Mouse (Mus musculus): ENCODE data around the gene Wnt2. TPM values are rescaled to one million over a fixed set of nuclear protein-coding genes. Genes with fewer than 3 reads are reported as not detected.

The Wnt2 gene
- total RNA-seq (2021) (under 1 TPM; 0.73 to 0.86 TPM), polyA plus RNA-seq (2012; rRNA removed) (0.85 and 0.86 TPM in 2 replicates)
- long read RNA-seq: 0 reads

GRCm38 (mm10) chr6:18029746-18030656 is at the start of gene Wnt2:
TSS of gene Wnt2 (minus strand) at chr6:18030585.
- H3K79me2 ChIP-seq (replicated peaks; ENCODE audit: control insufficient read depth, insufficient read depth, low read length): no peaks in the 10 kb centered on the region
- DNase-seq: peak; percentile 23 to 25
- H3K36me3 ChIP-seq (ENCODE audit: control insufficient read depth, insufficient read depth, low read length): no peaks in the 10 kb centered on the region
- peaks cover 7% of the 10 kb centered on the region for H3K27me3 ChIP-seq (ENCODE audit: control insufficient read depth, insufficient read depth, low read length)
- no peak within 1 kb of the TSS; the same call in 1 of the 2 replicates for H3K9ac ChIP-seq (ENCODE audit: low read depth, low read length)
- no peak for TF ChIP-seq CTCF (IDR thresholded peaks at IDR 0.05)
- TF ChIP-seq EP300 (IDR thresholded peaks at IDR 0.05; ENCODE audit: insufficient read depth, low read depth, low read length): no peak
- TF ChIP-seq POLR2A (IDR thresholded peaks at IDR 0.05; ENCODE audit: insufficient read depth, low read depth, low read length): no peak
- 2% methylated on average over 47 of the region's 47 CpGs for WGBS
- peak within 1 kb of the TSS; percentile 39 for H3K4me3 ChIP-seq
- no peaks in the 10 kb centered on the region; the same call in 1 of the 2 replicates for H3K4me1 ChIP-seq (ENCODE audit: control insufficient read depth, insufficient read depth, low read length)
- intact Hi-C loops (cut with DNase I): no loop called here
- H3K27ac ChIP-seq: no peak within 1 kb of the TSS; the same call in 1 of the 2 replicates

GRCm38 (mm10) chr6:18078615-18079014 is 48.2 kb upstream of the Wnt2 start:
- TF ChIP-seq POLR2A (IDR thresholded peaks at IDR 0.05; ENCODE audit: insufficient read depth, low read depth, low read length) (no peak), CTCF (IDR thresholded peaks at IDR 0.05) (peak; percentile 76)
- H3K4me3 ChIP-seq: no peak overlapping the region
- intact Hi-C loops (cut with DNase I): loop anchor here (5.0 kb wide), 2 partner anchors 151 to 406 kb away; no protein-coding TSS in a partner anchor
- no peaks in the 10 kb centered on the region for H3K36me3 ChIP-seq (ENCODE audit: control insufficient read depth, insufficient read depth, low read length)
- H3K27me3 ChIP-seq (ENCODE audit: control insufficient read depth, insufficient read depth, low read length): no peaks in the 10 kb centered on the region
- H3K4me1 ChIP-seq (ENCODE audit: control insufficient read depth, insufficient read depth, low read length): no peaks in the 10 kb centered on the region
- H3K9ac ChIP-seq (ENCODE audit: low read depth, low read length): no peak overlapping the region
- 17% methylated on average over 1 of the region's 1 CpGs for WGBS
- no peak for DNase-seq
- H3K27ac ChIP-seq: no peak overlapping the region
- no peaks in the 10 kb centered on the region for H3K79me2 ChIP-seq (replicated peaks; ENCODE audit: control insufficient read depth, insufficient read depth, low read length)

- 49% methylated on average over 7 of the region's 7 CpGs for WGBS
Measured at GRCm38 (mm10) chr6:18076986-18077385, 46.6 kb upstream of the Wnt2 start.

GRCm38 (mm10) chr6:18076577-18076976 is 46.2 kb upstream of the Wnt2 start:
- intact Hi-C loops (cut with DNase I): loop anchor here (5.0 kb wide), 2 partner anchors 149 to 404 kb away; no protein-coding TSS in a partner anchor
- no peaks in the 10 kb centered on the region for H3K4me1 ChIP-seq (ENCODE audit: control insufficient read depth, insufficient read depth, low read length)
- no peaks in the 10 kb centered on the region for H3K27me3 ChIP-seq (ENCODE audit: control insufficient read depth, insufficient read depth, low read length)
- no peaks in the 10 kb centered on the region for H3K79me2 ChIP-seq (replicated peaks; ENCODE audit: control insufficient read depth, insufficient read depth, low read length)
- WGBS: 31% methylated on average over 5 of the region's 5 CpGs
- H3K36me3 ChIP-seq (ENCODE audit: control insufficient read depth, insufficient read depth, low read length): no peaks in the 10 kb centered on the region
- no peak for TF ChIP-seq EP300 (IDR thresholded peaks at IDR 0.05; ENCODE audit: insufficient read depth, low read depth, low read length)
- no peak for TF ChIP-seq POLR2A (IDR thresholded peaks at IDR 0.05; ENCODE audit: insufficient read depth, low read depth, low read length)
- no peak for DNase-seq
- H3K9ac ChIP-seq (ENCODE audit: low read depth, low read length): no peak overlapping the region
- H3K27ac ChIP-seq: no peak overlapping the region
- no peak overlapping the region for H3K4me3 ChIP-seq

More at GRCm38 (mm10) chr6:18076986-18077385, 46.6 kb upstream of the Wnt2 start:
- Histone ChIP-seq H3K27me3 (ENCODE audit: control insufficient read depth, insufficient read depth, low read length) (no peaks in the 10 kb centered on the region), H3K4me3 (no peak overlapping the region), H3K9ac (ENCODE audit: low read depth, low read length) (no peak overlapping the region), H3K4me1 (ENCODE audit: control insufficient read depth, insufficient read depth, low read length) (no peaks in the 10 kb centered on the region), H3K36me3 (ENCODE audit: control insufficient read depth, insufficient read depth, low read length) (no peaks in the 10 kb centered on the region), H3K79me2 (replicated peaks; ENCODE audit: control insufficient read depth, insufficient read depth, low read length) (no peaks in the 10 kb centered on the region), H3K27ac (no peak overlapping the region)
- intact Hi-C loops (cut with DNase I): loop anchor here (5.0 kb wide), 2 partner anchors 150 to 405 kb away; no protein-coding TSS in a partner anchor
- DNase-seq: no peak
- TF ChIP-seq EP300 (IDR thresholded peaks at IDR 0.05; ENCODE audit: insufficient read depth, low read depth, low read length) (no peak), CTCF (IDR thresholded peaks at IDR 0.05) (no peak), POLR2A (IDR thresholded peaks at IDR 0.05; ENCODE audit: insufficient read depth, low read depth, low read length) (no peak)

GRCm38 (mm10) chr6:18057899-18058298 is 27.5 kb upstream of the Wnt2 start:
- Histone ChIP-seq H3K9ac (ENCODE audit: low read depth, low read length) (no peak overlapping the region), H3K27me3 (ENCODE audit: control insufficient read depth, insufficient read depth, low read length) (no peaks in the 10 kb centered on the region), H3K4me1 (ENCODE audit: control insufficient read depth, insufficient read depth, low read length) (no peaks in the 10 kb centered on the region), H3K27ac (no peak overlapping the region), H3K79me2 (replicated peaks; ENCODE audit: control insufficient read depth, insufficient read depth, low read length) (no peaks in the 10 kb centered on the region), H3K4me3 (no peak overlapping the region), H3K36me3 (ENCODE audit: control insufficient read depth, insufficient read depth, low read length) (no peaks in the 10 kb centered on the region)
- 79% methylated on average over 4 of the region's 4 CpGs for WGBS
- intact Hi-C loops (cut with DNase I): no loop called here
- DNase-seq: no peak
- TF ChIP-seq CTCF (IDR thresholded peaks at IDR 0.05): no peak
- TF ChIP-seq POLR2A (IDR thresholded peaks at IDR 0.05; ENCODE audit: insufficient read depth, low read depth, low read length): no peak
- TF ChIP-seq EP300 (IDR thresholded peaks at IDR 0.05; ENCODE audit: insufficient read depth, low read depth, low read length): no peak

GRCm38 (mm10) chr6:18051702-18052101 is 21.3 kb upstream of the Wnt2 start:
- no peaks in the 10 kb centered on the region for H3K4me1 ChIP-seq (ENCODE audit: control insufficient read depth, insufficient read depth, low read length)
- no peak overlapping the region for H3K4me3 ChIP-seq
- intact Hi-C loops (cut with DNase I): no loop called here
- WGBS: 63% methylated on average over 5 of the region's 5 CpGs
- no peaks in the 10 kb centered on the region for H3K27me3 ChIP-seq (ENCODE audit: control insufficient read depth, insufficient read depth, low read length)
- H3K9ac ChIP-seq (ENCODE audit: low read depth, low read length): no peak overlapping the region
- H3K36me3 ChIP-seq (ENCODE audit: control insufficient read depth, insufficient read depth, low read length): no peaks in the 10 kb centered on the region
- H3K79me2 ChIP-seq (replicated peaks; ENCODE audit: control insufficient read depth, insufficient read depth, low read length): no peaks in the 10 kb centered on the region
- no peak for TF ChIP-seq CTCF (IDR thresholded peaks at IDR 0.05)
- TF ChIP-seq EP300 (IDR thresholded peaks at IDR 0.05; ENCODE audit: insufficient read depth, low read depth, low read length): no peak
- no peak for TF ChIP-seq POLR2A (IDR thresholded peaks at IDR 0.05; ENCODE audit: insufficient read depth, low read depth, low read length)
- DNase-seq: no peak
- H3K27ac ChIP-seq: no peak overlapping the region

Data from heart, adult 2 months (tissue).